Mouse (Mus musculus): ENCODE data around the gene Ncs1. TPM values are rescaled to one million over a fixed set of nuclear protein-coding genes. Genes with fewer than 3 reads are reported as not detected.
A peak's percentile ranks its signal among the peaks of the same experiment; 100 is the strongest.

Ncs1 gene
- polyA plus RNA-seq, 1 experiment from 2014 or later, result 108 TPM

- H3K4me1 ChIP-seq, result no peaks in the 10 kb centered on the region
- no peak overlapping the region for H3K4me3 ChIP-seq
- no peak overlapping the region for H3K9ac ChIP-seq
- no peak overlapping the region for H3K4me2 ChIP-seq (replicated peaks)
- no peaks in the 10 kb centered on the region for H3K9me3 ChIP-seq
- 92% methylated on average over 12 of the region's 12 CpGs for WGBS
- H3K27me3 ChIP-seq (replicated peaks), result no peaks in the 10 kb centered on the region
- peaks cover 75% of the 10 kb centered on the region for H3K36me3 ChIP-seq
- no peak for ATAC-seq (ENCODE audit: low FRiP score, low read depth)
- H3K27ac ChIP-seq, result no peak overlapping the region
These were observed 37.3 kb downstream of the Ncs1 start for GRCm38 (mm10) chr2:31282880-31283279.

DNA sequence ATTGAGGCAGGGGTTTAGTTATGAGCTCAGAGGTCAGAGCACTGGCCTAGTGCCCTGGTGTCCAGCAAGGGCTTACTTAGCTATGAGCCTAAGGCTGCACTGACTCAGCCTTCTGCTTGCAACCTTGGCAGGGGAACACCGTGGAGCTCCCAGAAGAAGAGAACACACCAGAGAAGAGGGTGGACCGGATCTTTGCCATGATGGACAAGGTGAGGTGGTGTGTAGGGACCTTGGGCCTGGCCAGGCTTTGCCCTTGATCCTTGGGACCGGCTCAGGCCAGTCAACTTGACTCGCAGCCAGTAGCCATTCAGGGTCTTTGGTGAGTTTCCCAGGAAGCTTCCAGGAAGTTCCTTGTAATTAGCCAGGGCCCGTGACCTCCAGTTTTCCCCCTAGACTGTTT lies 38.9 kb downstream of the Ncs1 start:
- H3K27ac ChIP-seq, result no peak overlapping the region
- H3K4me3 ChIP-seq, result no peak overlapping the region
- no peak overlapping the region for H3K9ac ChIP-seq
- WGBS, result 93% methylated on average over 5 of the region's 5 CpGs
- no peaks in the 10 kb centered on the region for H3K27me3 ChIP-seq (replicated peaks)
- H3K36me3 ChIP-seq, result peaks cover 90% of the 10 kb centered on the region
- no peak overlapping the region for H3K4me2 ChIP-seq (replicated peaks)
- H3K4me1 ChIP-seq, result no peaks in the 10 kb centered on the region
- no peaks in the 10 kb centered on the region for H3K9me3 ChIP-seq
- ATAC-seq (ENCODE audit: low FRiP score, low read depth), result no peak

DNA sequence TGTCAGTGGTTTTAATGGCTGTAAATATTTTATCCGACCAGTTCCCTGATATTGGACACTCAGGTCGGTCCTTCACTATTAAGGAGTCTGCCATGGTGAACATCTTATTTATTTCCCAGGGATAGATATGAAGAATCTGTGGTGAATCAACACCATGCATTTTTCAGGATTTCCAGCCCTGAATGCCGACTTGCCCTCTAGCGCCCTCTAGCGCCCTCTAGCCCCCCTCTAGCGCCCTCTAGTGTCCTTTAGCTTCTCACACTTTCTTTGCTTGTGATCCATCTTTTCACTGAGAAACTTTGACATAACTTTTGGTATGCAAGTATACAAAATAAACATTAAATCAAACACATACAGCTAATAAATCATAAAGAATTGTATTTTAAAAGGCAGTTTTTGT lies 45.8 kb downstream of the Ncs1 start:
- peaks cover 54% of the 10 kb centered on the region for H3K36me3 ChIP-seq
- no peak overlapping the region for H3K9ac ChIP-seq
- WGBS, result 12% methylated on average over 6 of the region's 6 CpGs
- H3K9me3 ChIP-seq, result no peaks in the 10 kb centered on the region
- H3K27ac ChIP-seq, result no peak overlapping the region
- H3K4me2 ChIP-seq (replicated peaks), result no peak overlapping the region
- no peak overlapping the region for H3K4me3 ChIP-seq
- H3K27me3 ChIP-seq (replicated peaks), result no peaks in the 10 kb centered on the region
- H3K4me1 ChIP-seq, result no peaks in the 10 kb centered on the region
- ATAC-seq (ENCODE audit: low FRiP score, low read depth), result no peak

DNA sequence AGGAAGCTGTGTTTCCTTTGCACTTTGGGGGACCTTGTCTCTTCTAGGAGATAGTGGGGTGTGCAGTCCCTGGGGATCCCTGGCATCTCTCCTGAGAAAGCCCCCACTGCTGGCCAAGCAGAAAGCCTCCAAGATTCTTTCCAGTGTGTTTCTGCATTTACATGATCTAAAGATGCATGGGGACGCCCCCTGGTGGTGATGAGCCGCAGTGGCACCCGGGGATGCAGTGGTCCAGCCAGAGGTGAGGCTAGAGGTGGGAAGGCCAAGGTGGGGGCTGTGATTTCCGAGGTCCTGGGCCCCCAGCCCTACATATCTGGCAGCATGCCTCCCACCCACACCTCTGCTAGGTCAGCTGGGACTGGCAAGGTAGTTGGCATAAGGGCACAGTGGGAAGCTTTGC lies 49.4 kb downstream of the Ncs1 start:
- Histone ChIP-seq H3K36me3 (peaks cover 20% of the 10 kb centered on the region; the same call in 1 of the 2 replicates), H3K4me1 (peaks cover 7% of the 10 kb centered on the region; the same call in 1 of the 2 replicates), H3K27me3 (replicated peaks) (no peaks in the 10 kb centered on the region), H3K9me3 (no peaks in the 10 kb centered on the region), H3K9ac (no peak overlapping the region), H3K4me2 (replicated peaks) (no peak overlapping the region), H3K4me3 (no peak overlapping the region), H3K27ac (no peak overlapping the region)
- no peak for ATAC-seq (ENCODE audit: low FRiP score, low read depth)
- 2% methylated on average over 4 of the region's 4 CpGs for WGBS

GRCm38 (mm10) chr2:31296395-31296794 lies 50.8 kb downstream of the Ncs1 start:
- H3K9me3 ChIP-seq, result no peaks in the 10 kb centered on the region
- H3K4me3 ChIP-seq, result no peak overlapping the region
- H3K36me3 ChIP-seq, result peaks cover 18% of the 10 kb centered on the region; the same call in 1 of the 2 replicates
- H3K27me3 ChIP-seq (replicated peaks), result no peaks in the 10 kb centered on the region
- peaks cover 7% of the 10 kb centered on the region; the same call in 1 of the 2 replicates for H3K4me1 ChIP-seq
- H3K27ac ChIP-seq, result no peak overlapping the region
- no peak overlapping the region for H3K9ac ChIP-seq
- H3K4me2 ChIP-seq (replicated peaks), result no peak overlapping the region
- no peak for ATAC-seq (ENCODE audit: low FRiP score, low read depth)
- WGBS, result 79% methylated on average over 6 of the region's 6 CpGs

- H3K27me3 ChIP-seq (replicated peaks), result no peaks in the 10 kb centered on the region
- peak overlapping the region; percentile 34 for H3K4me3 ChIP-seq
- H3K9me3 ChIP-seq, result no peaks in the 10 kb centered on the region
- no peak overlapping the region for H3K27ac ChIP-seq
- H3K4me1 ChIP-seq, result peaks cover 7% of the 10 kb centered on the region; the same call in 1 of the 2 replicates
- peaks cover 11% of the 10 kb centered on the region; the same call in 1 of the 2 replicates for H3K36me3 ChIP-seq
- peak overlapping the region; percentile 58 for H3K4me2 ChIP-seq (replicated peaks)
- ATAC-seq (ENCODE audit: low FRiP score, low read depth), result peak; percentile 85
- no peak overlapping the region for H3K9ac ChIP-seq
- WGBS, result 2% methylated on average over 17 of the region's 17 CpGs
These were observed 52.1 kb downstream of the Ncs1 start for GRCm38 (mm10) chr2:31297602-31298268.

GRCm38 (mm10) chr2:31298814-31299213 lies 53.2 kb downstream of the Ncs1 start:
- peaks cover 7% of the 10 kb centered on the region; the same call in 1 of the 2 replicates for H3K4me1 ChIP-seq
- no peaks in the 10 kb centered on the region for H3K27me3 ChIP-seq (replicated peaks)
- no peak overlapping the region for H3K27ac ChIP-seq
- peak overlapping the region; percentile 58 for H3K4me2 ChIP-seq (replicated peaks)
- no peak overlapping the region for H3K4me3 ChIP-seq
- peaks cover 2% of the 10 kb centered on the region; the same call in 1 of the 2 replicates for H3K36me3 ChIP-seq
- no peak for ATAC-seq (ENCODE audit: low FRiP score, low read depth)
- no peak overlapping the region for H3K9ac ChIP-seq
- no peaks in the 10 kb centered on the region for H3K9me3 ChIP-seq
- WGBS, result 53% methylated on average over 4 of the region's 4 CpGs

GRCm38 (mm10) chr2:31299266-31299665 lies 53.6 kb downstream of the Ncs1 start:
- no peak for ATAC-seq (ENCODE audit: low FRiP score, low read depth)
- H3K27me3 ChIP-seq (replicated peaks), result no peaks in the 10 kb centered on the region
- peaks cover 7% of the 10 kb centered on the region; the same call in 1 of the 2 replicates for H3K4me1 ChIP-seq
- no peak overlapping the region for H3K4me3 ChIP-seq
- no peak overlapping the region for H3K27ac ChIP-seq
- H3K4me2 ChIP-seq (replicated peaks), result no peak overlapping the region
- 27% methylated on average over 4 of the region's 4 CpGs for WGBS
- no peaks in the 10 kb centered on the region for H3K9me3 ChIP-seq
- no peaks in the 10 kb centered on the region for H3K36me3 ChIP-seq
- no peak overlapping the region for H3K9ac ChIP-seq

- Histone ChIP-seq H3K27me3 (replicated peaks) (no peaks in the 10 kb centered on the region), H3K36me3 (no peaks in the 10 kb centered on the region), H3K9me3 (no peaks in the 10 kb centered on the region), H3K27ac (no peak overlapping the region), H3K4me2 (replicated peaks) (no peak overlapping the region), H3K9ac (no peak overlapping the region), H3K4me1 (peaks cover 7% of the 10 kb centered on the region; the same call in 1 of the 2 replicates), H3K4me3 (no peak overlapping the region)
- ATAC-seq (ENCODE audit: low FRiP score, low read depth), result no peak
- WGBS, result 77% methylated on average over 10 of the region's 10 CpGs
These were observed 54.4 kb downstream of the Ncs1 start for GRCm38 (mm10) chr2:31299996-31300395.

DNA sequence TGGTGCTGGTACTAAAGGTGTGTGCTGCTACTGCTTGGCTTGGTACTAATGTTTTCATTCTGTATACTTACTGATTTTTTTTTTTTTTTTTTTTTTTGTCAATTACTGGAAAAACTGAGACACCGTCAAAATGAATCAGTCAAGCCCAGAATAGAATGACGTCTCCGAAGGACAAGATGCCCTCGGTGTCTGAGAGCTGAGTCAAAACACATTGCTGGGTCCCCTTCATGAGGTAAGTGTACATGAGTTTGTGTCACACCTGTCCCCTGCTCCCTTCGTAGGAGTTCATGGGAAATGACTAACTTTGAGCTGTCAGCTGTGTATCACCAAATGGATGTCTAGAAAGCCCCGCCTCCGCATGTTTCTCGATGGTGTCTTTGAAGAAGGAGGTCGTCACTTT lies 57.6 kb downstream of the Ncs1 start:
- no peaks in the 10 kb centered on the region for H3K36me3 ChIP-seq
- H3K4me1 ChIP-seq, result peaks cover 4% of the 10 kb centered on the region; the same call in 1 of the 2 replicates
- no peak overlapping the region for H3K4me2 ChIP-seq (replicated peaks)
- ATAC-seq (ENCODE audit: low FRiP score, low read depth), result no peak
- no peak overlapping the region for H3K27ac ChIP-seq
- no peak overlapping the region for H3K9ac ChIP-seq
- WGBS, result 85% methylated on average over 9 of the region's 9 CpGs
- H3K9me3 ChIP-seq, result no peaks in the 10 kb centered on the region
- no peaks in the 10 kb centered on the region for H3K27me3 ChIP-seq (replicated peaks)
- no peak overlapping the region for H3K4me3 ChIP-seq

- Histone ChIP-seq H3K9ac (no peak overlapping the region), H3K4me2 (replicated peaks) (no peak overlapping the region), H3K9me3 (no peaks in the 10 kb centered on the region), H3K4me3 (no peak overlapping the region), H3K36me3 (no peaks in the 10 kb centered on the region), H3K4me1 (no peaks in the 10 kb centered on the region), H3K27ac (no peak overlapping the region), H3K27me3 (replicated peaks) (no peaks in the 10 kb centered on the region)
- no peak for ATAC-seq (ENCODE audit: low FRiP score, low read depth)
- 83% methylated on average over 9 of the region's 9 CpGs for WGBS
These were observed 58.6 kb downstream of the Ncs1 start for GRCm38 (mm10) chr2:31304191-31304590.

GRCm38 (mm10) chr2:31304801-31305665 lies 59.4 kb downstream of the Ncs1 start:
- H3K27me3 ChIP-seq (replicated peaks), result no peaks in the 10 kb centered on the region
- no peak overlapping the region for H3K4me2 ChIP-seq (replicated peaks)
- H3K36me3 ChIP-seq, result no peaks in the 10 kb centered on the region
- ATAC-seq (ENCODE audit: low FRiP score, low read depth), result no peak
- H3K27ac ChIP-seq, result no peak overlapping the region
- H3K4me3 ChIP-seq, result no peak overlapping the region
- H3K4me1 ChIP-seq, result 0 out of 2 replicates have a peak, but pooled peaks cover 5% of the 10 kb centered on the region
- H3K9me3 ChIP-seq, result no peaks in the 10 kb centered on the region
- no peak overlapping the region for H3K9ac ChIP-seq
- WGBS, result 82% methylated on average over 22 of the region's 22 CpGs
